Mouse (Mus musculus) brain, embryonic 18.5 days (tissue): ENCODE data around the gene 6430531B16Rik.

ENCODE experiments used
- DNase-seq: peaks from one replicate; pipeline ENCODE4 v3.0.0-alpha.2; 2012; ENCODE audit warnings: low read depth, low spot score

Gene 6430531B16Rik

DNA sequence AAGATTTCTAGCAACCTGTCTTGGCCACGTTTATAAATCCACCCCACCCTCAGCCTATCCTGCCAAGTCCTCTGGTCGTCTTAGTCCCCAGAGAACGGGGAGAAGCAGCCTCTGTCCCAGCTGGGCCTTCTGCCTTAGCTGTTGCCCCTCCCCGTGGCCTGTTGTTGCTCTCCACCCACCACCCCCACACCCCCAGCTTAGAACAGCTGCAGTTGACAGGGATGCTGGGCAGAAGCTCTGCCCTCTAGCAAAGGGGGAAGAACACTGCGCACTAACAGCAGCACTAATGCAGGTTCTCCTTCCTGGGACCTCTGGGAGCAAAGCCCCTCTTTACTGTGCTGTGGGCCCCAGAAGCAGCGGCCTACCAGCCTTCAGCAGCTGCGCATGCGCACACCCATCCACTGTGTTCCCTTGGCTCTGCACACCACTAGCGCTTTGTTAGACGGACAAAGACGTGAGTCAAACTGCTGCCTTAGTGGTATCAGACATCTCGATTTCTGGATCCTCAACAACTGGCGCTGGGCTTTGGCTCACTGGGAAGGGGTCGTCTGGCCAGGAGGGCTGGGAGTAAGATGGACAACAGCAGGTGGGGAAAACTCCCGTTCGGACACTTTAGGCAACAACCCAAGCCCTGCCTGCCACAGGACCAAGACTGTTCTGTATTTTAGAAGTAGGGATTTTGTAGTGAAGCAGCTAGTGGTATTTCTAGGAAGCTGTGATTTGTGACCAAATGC is 37.9 kb downstream of the 6430531B16Rik start:
- DNase-seq = no peak

DNA sequence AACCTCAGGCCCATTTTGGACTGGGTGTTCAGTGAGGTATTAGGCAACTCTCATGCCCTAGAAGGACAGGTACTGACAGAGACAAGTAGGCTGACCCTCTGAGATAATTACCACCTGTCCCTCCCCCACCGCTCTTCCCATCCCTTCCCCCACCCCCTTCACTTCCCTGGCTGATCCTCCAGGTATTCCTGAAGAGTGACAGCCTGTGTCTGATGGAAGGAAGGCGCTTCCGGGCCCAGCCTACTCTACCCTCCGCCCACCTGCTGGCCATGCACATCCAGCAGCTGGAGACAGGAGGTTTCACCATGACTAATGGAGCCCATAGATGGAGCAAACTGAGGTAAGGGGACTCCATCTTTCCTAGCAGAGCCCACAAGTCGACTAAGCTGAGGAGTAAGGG is 40.7 kb downstream of the 6430531B16Rik start:
- no peak for DNase-seq

DNA sequence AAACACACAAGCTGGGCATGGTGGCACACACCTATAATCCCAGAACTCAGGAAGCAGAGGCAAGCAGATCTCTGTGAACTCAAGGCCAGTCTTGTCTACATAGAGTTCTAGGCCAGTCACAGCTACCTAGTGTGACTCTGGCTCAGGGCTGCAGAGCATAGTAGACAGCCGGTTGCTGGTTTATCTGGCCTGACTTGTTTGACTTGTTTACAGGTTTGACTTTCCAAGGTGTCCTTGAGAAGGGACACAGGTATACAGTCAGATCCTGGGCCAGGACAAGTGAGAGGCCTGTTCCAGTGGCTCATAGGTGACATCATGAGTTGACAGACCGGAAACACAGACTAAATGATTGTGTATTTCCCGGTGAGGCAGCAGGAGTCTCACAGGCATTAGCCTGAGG is 41.4 kb downstream of the 6430531B16Rik start:
- DNase-seq = no peak

DNA sequence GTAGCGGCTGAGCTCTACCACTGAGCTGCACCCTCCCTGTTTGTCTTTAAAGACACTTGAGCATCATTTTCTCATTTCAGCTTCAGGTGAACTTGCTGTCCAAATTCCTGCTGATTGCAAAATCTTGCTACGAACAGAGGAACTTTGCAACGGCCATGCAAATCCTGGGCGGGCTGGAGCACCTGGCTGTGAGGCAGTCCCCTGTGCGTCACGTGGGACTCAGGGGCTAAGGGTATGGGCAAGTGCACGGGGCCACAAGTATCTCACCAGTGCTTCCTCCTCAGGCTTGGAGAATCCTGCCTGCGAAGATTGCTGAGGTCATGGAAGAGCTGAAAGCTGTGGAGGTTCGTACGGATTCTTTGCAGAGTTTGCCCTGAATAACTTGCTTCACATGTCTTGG is 41.9 kb downstream of the 6430531B16Rik start:
- DNase-seq = no peak

DNA sequence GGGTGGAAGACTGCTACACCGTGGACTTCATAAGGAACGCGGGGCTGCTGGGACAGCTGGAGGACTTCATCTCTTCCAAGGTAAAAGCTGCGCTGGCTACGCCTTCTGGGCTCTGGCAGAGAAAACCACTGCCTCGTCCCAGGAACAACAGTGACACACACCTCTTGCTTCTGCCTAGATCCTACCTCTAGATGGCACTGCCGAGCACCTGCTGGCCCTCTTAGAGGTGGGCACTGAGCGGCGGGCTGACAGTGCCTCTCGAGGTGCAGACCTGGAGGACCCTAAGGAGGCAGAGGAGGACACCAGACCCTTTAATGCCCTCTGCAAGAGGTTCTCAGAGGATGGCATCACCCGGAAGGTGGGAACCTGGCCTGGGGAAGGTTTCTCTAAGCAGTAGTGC is 47.8 kb downstream of the 6430531B16Rik start:
- no peak for DNase-seq
